Mouse (Mus musculus): ENCODE measurements around the gene Nemp1. TPM values are rescaled to one million over a fixed set of nuclear protein-coding genes. Genes with fewer than 3 reads are reported as not detected.
A peak's percentile ranks its signal among the peaks of the same experiment; 100 is the strongest.

Gene Nemp1
- polyA plus RNA-seq, 1 experiment: 6.7 TPM

- WGBS: 15% methylated on average over 6 of the region's 6 CpGs
- Histone ChIP-seq H3K27ac (ENCODE audit: control insufficient read depth, insufficient read depth, low read depth, low read length, poor library complexity) (no peak overlapping the region), H3K4me3 (replicated peaks; ENCODE audit: control insufficient read depth, low read depth, low read length) (no peak overlapping the region), H3K4me1 (ENCODE audit: control insufficient read depth, insufficient read depth, low read length) (no peaks in the 10 kb centered on the region; the same call in 1 of the 2 replicates)
- TF ChIP-seq CTCF (IDR thresholded peaks at IDR 0.05; ENCODE audit: control insufficient read depth, insufficient read depth, low read length): no peak
- no peak for TF ChIP-seq POLR2A (IDR thresholded peaks at IDR 0.05; ENCODE audit: borderline replicate concordance, control insufficient read depth, low read depth, low read length)
These were observed 8.6 kb upstream of the Nemp1 start for GRCm38 (mm10) chr10:127658076-127658475.

- 80% methylated on average over 1 of the region's 1 CpGs for WGBS
- no peak for TF ChIP-seq POLR2A (IDR thresholded peaks at IDR 0.05; ENCODE audit: borderline replicate concordance, control insufficient read depth, low read depth, low read length)
- TF ChIP-seq CTCF (IDR thresholded peaks at IDR 0.05; ENCODE audit: control insufficient read depth, insufficient read depth, low read length): no peak
- Histone ChIP-seq H3K4me3 (replicated peaks; ENCODE audit: control insufficient read depth, low read depth, low read length) (no peak overlapping the region), H3K4me1 (ENCODE audit: control insufficient read depth, insufficient read depth, low read length) (no peaks in the 10 kb centered on the region; the same call in 1 of the 2 replicates), H3K27ac (ENCODE audit: control insufficient read depth, insufficient read depth, low read depth, low read length, poor library complexity) (no peak overlapping the region)
These were observed 7.2 kb upstream of the Nemp1 start for GRCm38 (mm10) chr10:127659551-127659950.

GRCm38 (mm10) chr10:127661291-127661914, 5.3 kb upstream of the Nemp1 start:
- Histone ChIP-seq H3K27ac (ENCODE audit: control insufficient read depth, insufficient read depth, low read depth, low read length, poor library complexity) (no peak overlapping the region; the same call in 1 of the 2 replicates), H3K4me3 (replicated peaks; ENCODE audit: control insufficient read depth, low read depth, low read length) (no peak overlapping the region), H3K4me1 (ENCODE audit: control insufficient read depth, insufficient read depth, low read length) (no peaks in the 10 kb centered on the region)
- TF ChIP-seq CTCF (IDR thresholded peaks at IDR 0.05; ENCODE audit: control insufficient read depth, insufficient read depth, low read length): no peak
- no peak for TF ChIP-seq POLR2A (IDR thresholded peaks at IDR 0.05; ENCODE audit: borderline replicate concordance, control insufficient read depth, low read depth, low read length)
- whole genome bisulfite sequencing: 63% methylated on average over 14 of the region's 14 CpGs

- H3K4me3 ChIP-seq (replicated peaks; ENCODE audit: control insufficient read depth, low read depth, low read length): no peak overlapping the region
- TF ChIP-seq POLR2A (IDR thresholded peaks at IDR 0.05; ENCODE audit: borderline replicate concordance, control insufficient read depth, low read depth, low read length) (no peak), CTCF (IDR thresholded peaks at IDR 0.05; ENCODE audit: control insufficient read depth, insufficient read depth, low read length) (no peak)
- no peaks in the 10 kb centered on the region for H3K4me1 ChIP-seq (ENCODE audit: control insufficient read depth, insufficient read depth, low read length)
- H3K27ac ChIP-seq (ENCODE audit: control insufficient read depth, insufficient read depth, low read depth, low read length, poor library complexity): peak overlapping the region; percentile 3; the same call in 1 of the 2 replicates
- 15% methylated on average over 16 of the region's 16 CpGs for WGBS
These were observed 4.6 kb upstream of the Nemp1 start for GRCm38 (mm10) chr10:127661915-127662663.

- Histone ChIP-seq H3K27ac (ENCODE audit: control insufficient read depth, insufficient read depth, low read depth, low read length, poor library complexity) (peak overlapping the region; percentile 20; the same call in 1 of the 2 replicates), H3K4me3 (replicated peaks; ENCODE audit: control insufficient read depth, low read depth, low read length) (no peak overlapping the region), H3K4me1 (ENCODE audit: control insufficient read depth, insufficient read depth, low read length) (no peaks in the 10 kb centered on the region)
- WGBS: 77% methylated on average over 19 of the region's 19 CpGs
- TF ChIP-seq POLR2A (IDR thresholded peaks at IDR 0.05; ENCODE audit: borderline replicate concordance, control insufficient read depth, low read depth, low read length) (no peak), CTCF (IDR thresholded peaks at IDR 0.05; ENCODE audit: control insufficient read depth, insufficient read depth, low read length) (peak; percentile 41; the same call in 1 of the 2 replicates)
These were observed 3.9 kb upstream of the Nemp1 start for GRCm38 (mm10) chr10:127662666-127663253.

DNA sequence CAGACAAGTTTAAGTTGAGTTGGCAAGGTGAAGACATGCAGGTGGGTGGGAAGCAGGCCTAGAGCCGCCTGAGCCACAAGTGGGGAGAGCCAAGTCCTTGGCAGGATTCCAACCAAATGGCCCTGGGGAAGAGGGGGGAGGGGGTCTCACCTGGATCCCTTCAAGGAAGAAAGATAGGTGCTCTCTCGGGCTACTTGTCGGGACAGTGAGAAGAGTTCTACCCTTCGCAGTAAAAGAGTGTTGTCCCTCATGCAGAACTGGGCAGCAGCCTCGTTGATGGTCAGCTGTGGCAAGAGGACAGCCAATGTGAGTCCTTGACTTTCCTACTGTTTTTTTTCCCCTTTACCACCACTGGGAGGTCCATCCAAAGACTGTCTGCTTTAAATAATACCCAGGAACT, 3.1 kb upstream of the Nemp1 start:
- Histone ChIP-seq H3K4me1 (ENCODE audit: control insufficient read depth, insufficient read depth, low read length) (no peaks in the 10 kb centered on the region), H3K4me3 (replicated peaks; ENCODE audit: control insufficient read depth, low read depth, low read length) (no peak overlapping the region), H3K27ac (ENCODE audit: control insufficient read depth, insufficient read depth, low read depth, low read length, poor library complexity) (no peak overlapping the region)
- 76% methylated on average over 5 of the region's 5 CpGs for WGBS
- TF ChIP-seq CTCF (IDR thresholded peaks at IDR 0.05; ENCODE audit: control insufficient read depth, insufficient read depth, low read length) (no peak), POLR2A (IDR thresholded peaks at IDR 0.05; ENCODE audit: borderline replicate concordance, control insufficient read depth, low read depth, low read length) (no peak)

- Histone ChIP-seq H3K4me1 (ENCODE audit: control insufficient read depth, insufficient read depth, low read length) (no peaks in the 10 kb centered on the region; the same call in 1 of the 2 replicates), H3K27ac (ENCODE audit: control insufficient read depth, insufficient read depth, low read depth, low read length, poor library complexity) (no peak overlapping the region), H3K4me3 (replicated peaks; ENCODE audit: control insufficient read depth, low read depth, low read length) (no peak overlapping the region)
- no peak for TF ChIP-seq CTCF (IDR thresholded peaks at IDR 0.05; ENCODE audit: control insufficient read depth, insufficient read depth, low read length)
- TF ChIP-seq POLR2A (IDR thresholded peaks at IDR 0.05; ENCODE audit: borderline replicate concordance, control insufficient read depth, low read depth, low read length): no peak
- 89% methylated on average over 16 of the region's 16 CpGs for WGBS
These were observed 2.5 kb upstream of the Nemp1 start for GRCm38 (mm10) chr10:127664166-127664565.

DNA sequence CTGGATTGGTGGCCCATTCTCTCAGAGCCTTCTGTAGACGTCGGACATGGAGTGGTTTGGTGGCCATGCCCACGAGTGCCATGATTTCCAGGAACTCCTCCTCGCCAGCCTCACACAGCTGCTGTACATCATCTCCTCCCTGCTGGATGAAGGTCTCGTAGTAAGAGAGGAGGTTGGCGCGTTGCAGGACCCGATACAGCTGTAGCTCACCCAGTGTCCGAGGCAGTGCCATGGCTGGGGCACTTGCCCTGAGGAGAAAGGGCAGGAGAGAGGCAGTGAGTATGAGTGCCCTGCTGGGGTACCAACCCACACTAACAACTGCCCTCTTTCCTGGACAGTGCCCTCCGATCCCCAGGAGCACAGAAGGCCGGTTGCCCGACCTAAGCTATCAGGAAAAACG, 1.8 kb upstream of the Nemp1 start:
- Histone ChIP-seq H3K4me3 (replicated peaks; ENCODE audit: control insufficient read depth, low read depth, low read length) (no peak overlapping the region), H3K4me1 (ENCODE audit: control insufficient read depth, insufficient read depth, low read length) (no peaks in the 10 kb centered on the region; the same call in 1 of the 2 replicates), H3K27ac (ENCODE audit: control insufficient read depth, insufficient read depth, low read depth, low read length, poor library complexity) (no peak overlapping the region)
- TF ChIP-seq CTCF (IDR thresholded peaks at IDR 0.05; ENCODE audit: control insufficient read depth, insufficient read depth, low read length): no peak
- no peak for TF ChIP-seq POLR2A (IDR thresholded peaks at IDR 0.05; ENCODE audit: borderline replicate concordance, control insufficient read depth, low read depth, low read length)
- 82% methylated on average over 13 of the region's 13 CpGs for WGBS

All from bone marrow, adult 2 months (tissue).